Mouse (Mus musculus): ENCODE measurements at regions not wholly inside any gene's neighbourhood (a gene's known extent, or its start where the extent isn't known, plus 50 kb on each side); places are given as distances from the start of the nearest gene placed in this dataset.
A peak's percentile ranks its signal among the peaks of the same experiment; 100 is the strongest.

DNA sequence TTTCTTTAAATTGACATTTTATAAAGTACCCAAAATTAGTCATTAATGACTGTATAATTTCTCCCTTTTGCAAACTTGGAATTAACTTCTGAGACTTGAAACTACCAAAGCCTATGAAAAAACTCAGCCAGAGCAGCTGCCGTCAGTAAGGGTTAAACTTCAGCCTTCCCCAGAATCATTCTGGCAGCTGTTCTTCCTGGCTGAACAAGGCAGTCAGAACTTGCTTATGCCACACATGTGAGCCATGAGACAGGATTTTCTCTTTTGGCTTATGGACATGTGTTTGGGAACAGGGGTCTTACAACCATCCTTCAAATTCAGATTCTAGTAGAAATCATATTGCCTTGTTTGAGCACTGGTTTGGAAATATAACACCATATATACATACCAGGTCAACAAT is 422.4 kb upstream of the Fat1 start:
- DNase-seq = no peak

DNA sequence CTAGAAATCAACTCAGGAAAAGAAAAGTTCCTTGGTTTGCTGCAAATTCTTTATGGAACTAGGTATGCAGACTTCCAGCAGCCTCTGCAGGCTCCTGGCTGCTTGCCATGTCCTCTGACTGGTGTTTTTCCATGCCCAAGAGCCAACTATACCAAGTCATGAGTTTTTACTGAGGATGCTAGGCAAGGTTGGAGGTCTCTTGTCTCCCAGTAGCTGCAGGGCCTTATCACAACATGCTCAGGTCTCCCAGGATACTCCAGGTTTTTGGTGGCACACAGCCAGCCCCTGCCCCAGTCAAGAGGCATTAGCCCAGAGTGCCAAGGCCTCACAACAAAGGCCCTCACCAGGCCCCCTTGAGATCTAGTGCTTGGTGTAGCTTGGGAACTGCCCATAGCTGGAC is 409.3 kb upstream of the Fat1 start:
- DNase-seq = peak; percentile 48

DNA sequence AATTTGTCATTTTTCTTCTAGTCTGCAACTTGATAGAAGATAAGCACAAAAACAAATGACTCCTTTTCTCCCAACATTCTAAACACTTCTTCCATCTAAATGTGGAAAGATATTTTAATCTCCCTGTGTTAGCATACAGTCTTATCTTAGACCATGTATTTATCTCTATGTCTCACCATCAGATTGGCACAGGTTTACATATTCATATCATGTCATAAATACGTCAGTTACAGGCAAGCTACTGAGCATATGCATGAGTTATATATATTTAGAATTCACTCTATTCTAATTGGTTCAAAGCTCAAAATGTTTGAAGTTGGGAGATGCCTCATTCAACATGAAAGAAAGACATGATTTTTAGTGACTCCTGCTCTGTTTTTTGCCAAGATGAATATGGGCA is 405.6 kb upstream of the Fat1 start:
- no peak for DNase-seq

DNA sequence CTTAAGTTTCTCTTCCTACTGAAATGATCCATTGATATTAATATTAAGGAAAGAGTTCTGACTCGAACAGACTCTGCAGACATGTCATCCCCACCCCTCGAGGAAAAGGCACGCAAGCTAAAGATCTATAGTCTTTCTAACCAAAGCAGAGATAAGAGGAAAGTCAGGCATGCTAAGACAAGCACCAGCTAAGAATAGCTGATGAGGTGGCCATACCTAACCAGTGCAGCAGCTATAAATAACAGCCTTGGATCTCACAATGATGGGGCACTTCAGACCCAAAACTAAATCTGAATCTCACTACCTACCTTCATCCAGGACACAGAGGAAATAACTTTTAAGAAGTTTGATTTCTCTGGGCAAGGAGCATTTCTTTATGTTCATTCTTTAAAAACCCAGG is 386.4 kb upstream of the Fat1 start:
- DNase-seq = no peak

DNA sequence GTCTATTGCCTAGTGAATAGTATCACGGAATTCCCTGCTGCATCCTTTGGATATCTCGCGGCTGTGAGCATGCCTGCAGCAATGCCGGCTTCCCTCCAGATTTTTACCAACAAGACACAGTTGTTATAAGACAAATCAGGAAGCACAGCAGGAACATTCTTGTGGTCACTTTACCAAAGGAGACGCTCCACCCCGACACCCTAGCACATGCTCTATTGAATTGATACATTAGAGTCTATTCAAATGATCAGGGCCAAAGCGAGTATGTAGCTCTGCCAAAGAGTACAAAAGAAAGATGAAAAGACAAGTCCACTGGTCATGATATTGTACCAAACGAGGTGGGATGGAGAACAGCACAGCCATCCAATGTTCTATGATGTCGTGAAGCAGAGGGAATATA is 376.1 kb upstream of the Fat1 start:
- no peak for DNase-seq

DNA sequence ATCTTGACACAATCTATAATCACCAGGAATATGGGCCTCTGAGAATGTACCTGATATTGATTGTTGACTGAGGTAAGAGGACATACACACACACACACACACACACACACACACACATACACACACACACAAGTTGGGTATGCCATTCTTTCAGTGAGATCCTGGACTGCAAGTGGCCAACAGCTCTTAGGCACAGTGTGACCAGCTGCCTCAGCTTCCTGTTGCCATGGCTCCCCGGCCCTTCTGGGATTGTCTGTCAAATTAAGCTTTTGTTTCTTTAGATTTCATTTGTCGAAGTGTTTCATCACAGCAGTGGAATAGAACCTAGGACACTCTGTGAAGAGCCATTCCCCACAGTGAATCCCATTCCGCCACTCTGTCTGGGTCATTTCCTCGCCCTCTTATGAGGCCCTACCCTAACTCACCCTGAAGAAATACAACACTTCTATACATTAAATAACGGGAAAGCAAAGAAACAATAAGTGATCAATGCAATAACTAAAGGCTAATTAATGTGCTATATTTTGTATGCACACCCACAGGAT is 358.9 kb upstream of the Fat1 start:
- DNase-seq = no peak

DNA sequence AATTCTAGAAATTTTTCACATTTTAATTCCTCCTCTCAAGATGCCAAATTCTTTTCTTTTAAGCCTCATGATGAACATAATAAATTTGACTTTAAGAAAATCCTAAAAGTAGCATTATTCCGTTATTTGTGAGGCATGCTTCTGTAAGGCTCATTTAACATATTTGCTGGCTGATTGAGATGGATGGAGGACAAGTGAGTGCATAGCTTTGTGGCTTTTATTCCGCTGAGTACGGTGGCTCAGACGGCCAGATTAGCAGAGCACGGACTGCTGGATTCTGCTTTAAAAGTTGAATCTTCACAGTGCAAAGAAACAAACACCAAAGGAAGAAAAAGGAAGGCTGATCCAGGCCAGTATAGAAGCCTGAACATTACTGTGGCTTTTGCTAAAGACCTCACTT is 358.3 kb upstream of the Fat1 start:
- DNase-seq = no peak

Small RNAs in the stretch of these regions (microRNA-seq; reads per million reads assigned to microRNA genes)
- gene Gm26241 = 0 reads per million in 2 experiments

All from adrenal gland, postnatal 25 days (tissue).